Mouse (Mus musculus): ENCODE measurements around the gene Irf9.

DNA sequence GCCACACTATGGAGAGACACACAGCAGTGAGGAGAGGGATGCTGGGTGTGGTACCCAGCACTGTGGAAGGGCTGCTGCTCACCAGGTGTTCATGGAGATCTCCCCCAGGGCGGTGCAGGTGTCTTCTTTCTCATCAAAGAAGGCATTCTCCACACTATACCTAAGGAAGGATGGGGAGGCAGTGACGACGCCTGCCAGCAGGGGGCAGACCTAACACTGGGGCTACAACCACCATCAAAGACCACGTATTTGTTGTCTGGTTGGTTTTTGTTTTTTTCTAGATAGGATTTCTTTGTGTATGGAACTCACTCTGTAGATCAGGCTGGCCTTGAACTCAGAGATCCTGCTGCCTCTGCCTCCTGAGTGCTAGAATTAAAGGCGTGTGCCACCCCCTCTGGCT is 25.9 kb downstream of the Irf9 start:
- TF ChIP-seq CTCF (IDR thresholded peaks at IDR 0.05; ENCODE audit: low read depth, low read length) (peak; percentile 96), POLR2AphosphoS5 (IDR thresholded peaks at IDR 0.05; ENCODE audit: insufficient replicate concordance, low read depth, low read length) (no peak), TAL1 (conservative IDR thresholded peaks at IDR 0.05; ENCODE audit: low read depth, low read length) (no peak), GATA1 (IDR thresholded peaks at IDR 0.05; ENCODE audit: borderline replicate concordance, low read length) (no peak)

Measured in G1E (cell line).